Mouse (Mus musculus): Measurements from ENCODE around the gene Hadha. TPM values are rescaled to one million over a fixed set of nuclear protein-coding genes. Genes with fewer than 3 reads are reported as not detected.

The Hadha gene
- total and polyA plus RNA-seq, 3 experiments, result 76.0 to 117 (median 83.0) TPM

GRCm38 (mm10) chr5:30152413-30152812, 2.5 kb downstream of the Hadha start:
- TF ChIP-seq JUND (conservative IDR thresholded peaks at IDR 0.05; ENCODE audit: low read depth, low read length) (no peak), KAT2A (IDR thresholded peaks at IDR 0.05; ENCODE audit: insufficient replicate concordance, low read length) (no peak)
- no peak overlapping the region for H3K27ac ChIP-seq (ENCODE audit: insufficient read depth, low read depth)
- in situ Hi-C loops (cut with MboI; ENCODE audit: low pct_ligation_motif_present, low pct_unique_long_range_greater_than_20kb, low sequenced_read_pairs) (no loop called here), dilution Hi-C loops (cut with MboI; ENCODE audit: extremely low pct_ligation_motif_present, extremely low pct_unique_long_range_greater_than_20kb, low sequenced_read_pairs) (no loop called here)
- peaks cover 0 to 17% of the 10 kb centered on the region in 2 experiments for H3K36me3 ChIP-seq (replicated peaks in 1 of 2; ENCODE audit: control insufficient read depth in 1 of 2, insufficient read depth in 1 of 2, low read length in 1 of 2)
- DNase-seq (ENCODE audit: extremely low read depth), result no peak
- peaks cover 25% of the 10 kb centered on the region for H3K79me2 ChIP-seq (replicated peaks; ENCODE audit: control insufficient read depth, extremely low read depth, insufficient read depth, poor library complexity, severe bottlenecking)
- peaks cover 2 to 45% of the 10 kb centered on the region in 2 experiments; a peak in 3 of 4 replicates for H3K4me1 ChIP-seq (ENCODE audit: control insufficient read depth in 1 of 2, insufficient read depth in 2 of 2)
- H3K4me2 ChIP-seq (ENCODE audit: insufficient read depth, low read depth, poor library complexity, severe bottlenecking), result no peak overlapping the region
- H3K9me3 ChIP-seq (replicated peaks; ENCODE audit: low read length), result no peaks in the 10 kb centered on the region
- no peak overlapping the region for H3K4me3 ChIP-seq (replicated peaks in 1 of 3; ENCODE audit: low read depth in 2 of 3, low read length in 2 of 3, poor library complexity in 1 of 3)
- no peak overlapping the region for H3K9ac ChIP-seq (ENCODE audit: insufficient read depth, low read depth)
- H3K27me3 ChIP-seq (replicated peaks), result no peaks in the 10 kb centered on the region

GRCm38 (mm10) chr5:30152007-30152406, 3.0 kb downstream of the Hadha start:
- Histone ChIP-seq H3K4me2 (ENCODE audit: insufficient read depth, low read depth, poor library complexity, severe bottlenecking) (no peak overlapping the region), H3K27me3 (replicated peaks) (no peaks in the 10 kb centered on the region), H3K36me3 (replicated peaks in 1 of 2; ENCODE audit: control insufficient read depth in 1 of 2, insufficient read depth in 1 of 2, low read length in 1 of 2) (peaks cover 0 to 18% of the 10 kb centered on the region in 2 experiments), H3K9ac (ENCODE audit: insufficient read depth, low read depth) (no peak overlapping the region), H3K27ac (ENCODE audit: insufficient read depth, low read depth) (no peak overlapping the region), H3K4me3 (replicated peaks in 1 of 3; ENCODE audit: low read depth in 2 of 3, low read length in 2 of 3, poor library complexity in 1 of 3) (no peak overlapping the region), H3K79me2 (replicated peaks; ENCODE audit: control insufficient read depth, extremely low read depth, insufficient read depth, poor library complexity, severe bottlenecking) (peaks cover 21% of the 10 kb centered on the region), H3K4me1 (ENCODE audit: control insufficient read depth in 1 of 2, insufficient read depth in 2 of 2) (peaks cover 2 to 41% of the 10 kb centered on the region in 2 experiments; a peak in 3 of 4 replicates), H3K9me3 (replicated peaks; ENCODE audit: low read length) (no peaks in the 10 kb centered on the region)
- TF ChIP-seq UBTF (IDR thresholded peaks at IDR 0.05; ENCODE audit: low read depth, low read length) (no peak), ZMIZ1 (IDR thresholded peaks at IDR 0.05; ENCODE audit: low read depth, low read length) (no peak), KAT2A (IDR thresholded peaks at IDR 0.05; ENCODE audit: insufficient replicate concordance, low read length) (no peak), POLR2A (IDR thresholded peaks at IDR 0.05; ENCODE audit: low read depth, low read length) (no peak), EP300 (IDR thresholded peaks at IDR 0.05; ENCODE audit: low read length) (no peak), MYC (IDR thresholded peaks at IDR 0.05; ENCODE audit: low read depth, low read length) (no peak), NRF1 (IDR thresholded peaks at IDR 0.05; ENCODE audit: low read depth, low read length) (no peak), ETS1 (conservative IDR thresholded peaks at IDR 0.05; ENCODE audit: low read depth, low read length) (no peak), GABPA (IDR thresholded peaks at IDR 0.05; ENCODE audit: insufficient replicate concordance, low read depth, low read length) (no peak), SIN3A (IDR thresholded peaks at IDR 0.05; ENCODE audit: low read length) (no peak), ZNF384 (IDR thresholded peaks at IDR 0.05; ENCODE audit: low read depth, low read length) (no peak), SMC3 (IDR thresholded peaks at IDR 0.05; ENCODE audit: low read depth, low read length) (no peak), ZKSCAN1 (IDR thresholded peaks at IDR 0.05; ENCODE audit: borderline replicate concordance, low read depth, low read length) (no peak), JUN (IDR thresholded peaks at IDR 0.05; ENCODE audit: insufficient read depth, low read depth, low read length) (no peak), USF2 (conservative IDR thresholded peaks at IDR 0.05; ENCODE audit: low read depth, low read length) (no peak), MAFK (IDR thresholded peaks at IDR 0.05; ENCODE audit: insufficient replicate concordance, low read length) (no peak), MAZ (IDR thresholded peaks at IDR 0.05; ENCODE audit: low read depth, low read length) (no peak), IRF4 (IDR thresholded peaks at IDR 0.05; ENCODE audit: low read depth, low read length) (no peak), E2F4 (IDR thresholded peaks at IDR 0.05; ENCODE audit: insufficient replicate concordance, low read depth, low read length) (no peak)
- in situ Hi-C loops (cut with MboI; ENCODE audit: low pct_ligation_motif_present, low pct_unique_long_range_greater_than_20kb, low sequenced_read_pairs) (no loop called here), dilution Hi-C loops (cut with MboI; ENCODE audit: extremely low pct_ligation_motif_present, extremely low pct_unique_long_range_greater_than_20kb, low sequenced_read_pairs) (no loop called here)
- DNase-seq (ENCODE audit: extremely low read depth), result no peak

Measured in CH12.LX (cell line).